Mouse (Mus musculus) MEL (cell line): ENCODE measurements around the gene Alg12. TPM values are rescaled to one million over a fixed set of nuclear protein-coding genes. Genes with fewer than 3 reads are reported as not detected.

ENCODE experiments used
- DNase-seq: peaks from one replicate; pipeline ENCODE4 v3.0.0; 2011; ENCODE audit warnings: low read depth, low spot score
- H3K27ac ChIP-seq: 2 replicates; pipeline ENCODE4 v1.5.1; 2012; ENCODE audit warnings: low read depth, mild to moderate bottlenecking, control low read depth, low read length, moderate library complexity; ENCODE audit not compliant: control insufficient read depth
- H3K27me3 ChIP-seq, 2 experiments: fragments of 150-350 bp in 1 of 2; sonication (generic) in 1 of 2; 2 replicates each; pipeline ENCODE4 v1.6.1; 2012; ENCODE audit warnings: low read length in 2 of 2, mild to moderate bottlenecking in 2 of 2, improper control_type of control experiment in 1 of 2, moderate library complexity in 1 of 2; ENCODE audit not compliant: insufficient read depth in 2 of 2, control insufficient read depth in 1 of 2
- H3K36me3 ChIP-seq, 2 experiments: 2 replicates each; pipeline ENCODE4 v1.6.1; 2012 to 2014; ENCODE audit warnings: low read length in 2 of 2, improper control_type of control experiment in 1 of 2, inconsistent platforms in 1 of 2, mild to moderate bottlenecking in 1 of 2; ENCODE audit not compliant: insufficient read depth in 2 of 2, control insufficient read depth in 1 of 2
- H3K4me1 ChIP-seq, 2 experiments: fragments of 150-350 bp in 1 of 2; sonication (generic) in 1 of 2; 2 replicates each; pipeline ENCODE4 v1.6.1; 2012; ENCODE audit warnings: low read length in 2 of 2, improper control_type of control experiment in 1 of 2, mild to moderate bottlenecking in 1 of 2; ENCODE audit not compliant: insufficient read depth in 2 of 2, control insufficient read depth in 1 of 2
- H3K4me3 ChIP-seq, 2 experiments: fragments of 150-350 bp in 1 of 2; sonication (generic) in 1 of 2; 2 replicates each; pipeline ENCODE4 v1.5.1; 2012; ENCODE audit warnings: low read depth in 2 of 2, low read length in 2 of 2, mild to moderate bottlenecking in 2 of 2, moderate library complexity in 2 of 2, control low read depth in 1 of 2, improper control_type of control experiment in 1 of 2; ENCODE audit not compliant: control insufficient read depth in 1 of 2, insufficient read depth in 1 of 2
- H3K79me2 ChIP-seq: 2 replicates; pipeline ENCODE4 v1.6.1; 2012; ENCODE audit warnings: mild to moderate bottlenecking, low read length, moderate library complexity; ENCODE audit not compliant: control insufficient read depth, poor library complexity, insufficient read depth
- H3K9ac ChIP-seq: 2 replicates; pipeline ENCODE4 v1.6.1; 2012; ENCODE audit warnings: low read depth, mild to moderate bottlenecking, control low read depth, low read length, moderate library complexity; ENCODE audit not compliant: control insufficient read depth, poor library complexity, severe bottlenecking
- H3K9me3 ChIP-seq: fragments of 150-350 bp; sonication (generic); replicated peaks from 2 replicates; pipeline ENCODE4 v1.6.1; 2012; ENCODE audit warnings: mild to moderate bottlenecking, low read length, improper control_type of control experiment, moderate library complexity; ENCODE audit not compliant: insufficient read depth
- E2F4 ChIP-seq: IDR thresholded peaks from 2 replicates; pipeline ENCODE4 v1.6.1; 2011; ENCODE audit warnings: low read depth, low read length, improper control_type of control experiment, borderline replicate concordance
- ELF1 ChIP-seq: IDR thresholded peaks from 2 replicates; pipeline ENCODE4 v1.6.1; 2014; ENCODE audit warnings: low read depth, mild to moderate bottlenecking, inconsistent platforms, low read length, improper control_type of control experiment, moderate library complexity
- ETS1 ChIP-seq: IDR thresholded peaks from 2 replicates; pipeline ENCODE4 v1.6.1; 2012; ENCODE audit warnings: low read depth, mild to moderate bottlenecking, inconsistent platforms, low read length, improper control_type of control experiment, moderate library complexity
- HCFC1 ChIP-seq: IDR thresholded peaks from 2 replicates; pipeline ENCODE4 v1.6.1; 2012; ENCODE audit warnings: low read depth, mild to moderate bottlenecking, inconsistent platforms, low read length, improper control_type of control experiment, moderate library complexity
- MAX ChIP-seq: IDR thresholded peaks from 2 replicates; pipeline ENCODE4 v1.6.1; 2011; ENCODE audit warnings: low read length, improper control_type of control experiment
- MEF2A ChIP-seq: IDR thresholded peaks from 2 replicates; pipeline ENCODE4 v1.6.1; 2014; ENCODE audit warnings: low read depth, mild to moderate bottlenecking, inconsistent platforms, low read length, improper control_type of control experiment; ENCODE audit not compliant: poor library complexity, insufficient replicate concordance, severe bottlenecking; ENCODE audit errors: extremely low read depth
- MXI1 ChIP-seq: IDR thresholded peaks from 2 replicates; pipeline ENCODE4 v1.6.1; 2011; ENCODE audit warnings: mild to moderate bottlenecking, low read depth, low read length, improper control_type of control experiment
- MYB ChIP-seq: IDR thresholded peaks from 2 replicates; pipeline ENCODE4 v1.6.1; 2011; ENCODE audit warnings: mild to moderate bottlenecking, low read depth, low read length, improper control_type of control experiment
- MYC ChIP-seq: IDR thresholded peaks from 2 replicates; pipeline ENCODE4 v1.6.1; 2011; ENCODE audit warnings: low read depth, mild to moderate bottlenecking, low read length, improper control_type of control experiment, moderate library complexity
- NRF1 ChIP-seq: IDR thresholded peaks from 2 replicates; pipeline ENCODE4 v1.6.1; 2014; ENCODE audit warnings: low read depth, mild to moderate bottlenecking, inconsistent platforms, low read length, improper control_type of control experiment, moderate library complexity; ENCODE audit not compliant: poor library complexity, insufficient read depth, severe bottlenecking
- POLR2A ChIP-seq, 2 experiments: IDR thresholded peaks; 2 replicates each; pipeline ENCODE4 v1.6.1; 2011 to 2012; ENCODE audit warnings: low read length in 2 of 2, mild to moderate bottlenecking in 2 of 2, control low read depth in 1 of 2, improper control_type of control experiment in 1 of 2, low read depth in 1 of 2, moderate library complexity in 1 of 2; ENCODE audit not compliant: control insufficient read depth in 1 of 2, insufficient read depth in 1 of 2, poor library complexity in 1 of 2
- POLR2AphosphoS5 ChIP-seq: IDR thresholded peaks from 2 replicates; pipeline ENCODE4 v1.6.1; 2012; ENCODE audit warnings: low read depth, borderline replicate concordance, mild to moderate bottlenecking, inconsistent platforms, low read length, moderate library complexity, mixed read lengths
- RAD21 ChIP-seq: IDR thresholded peaks from 2 replicates; pipeline ENCODE4 v1.6.1; 2011; ENCODE audit warnings: mild to moderate bottlenecking, low read depth, low read length, improper control_type of control experiment
- SIN3A ChIP-seq: IDR thresholded peaks from 2 replicates; pipeline ENCODE4 v1.6.1; 2012; ENCODE audit warnings: low read length, improper control_type of control experiment, inconsistent platforms
- SMC3 ChIP-seq: IDR thresholded peaks from 2 replicates; pipeline ENCODE4 v1.6.1; 2011; ENCODE audit warnings: low read depth, low read length, improper control_type of control experiment
- TAL1 ChIP-seq: IDR thresholded peaks from 2 replicates; pipeline ENCODE4 v1.6.1; 2012; ENCODE audit warnings: mild to moderate bottlenecking, inconsistent platforms, low read length, moderate library complexity, mixed read lengths
- UBTF ChIP-seq: IDR thresholded peaks from 2 replicates; pipeline ENCODE4 v1.6.1; 2012; ENCODE audit warnings: low read depth, mild to moderate bottlenecking, inconsistent platforms, low read length, improper control_type of control experiment, moderate library complexity, borderline replicate concordance; ENCODE audit not compliant: insufficient read depth
- USF1 ChIP-seq: IDR thresholded peaks from 2 replicates; pipeline ENCODE4 v1.6.1; 2014; ENCODE audit warnings: low read depth, mild to moderate bottlenecking, inconsistent platforms, low read length, improper control_type of control experiment, moderate library complexity
- USF2 ChIP-seq, 2 experiments: IDR thresholded peaks; 2 replicates each; pipeline ENCODE4 v1.6.1; 2011 to 2012; ENCODE audit warnings: improper control_type of control experiment in 2 of 2, low read length in 2 of 2, borderline replicate concordance in 1 of 2, inconsistent platforms in 1 of 2, low read depth in 1 of 2, mild to moderate bottlenecking in 1 of 2; ENCODE audit not compliant: insufficient read depth in 1 of 2
- ZKSCAN1 ChIP-seq: IDR thresholded peaks from 2 replicates; pipeline ENCODE4 v1.6.1; 2012; ENCODE audit warnings: low read depth, mild to moderate bottlenecking, inconsistent platforms, low read length, improper control_type of control experiment, moderate library complexity
- polyA plus RNA-seq, 2 experiments: library from polyadenylated mRNA; stranded (reverse) in 1 of 2; unstranded in 1 of 2; fragments of >175 nt in 1 of 2; fragments of >200 nt in 1 of 2; gene quantifications; 2 replicates each; pipeline versions ENCODE4 v1.2.1 to v1.2.4; 2012; ENCODE audit warnings: low replicate concordance in 2 of 2, low read depth in 1 of 2; ENCODE audit not compliant: insufficient read length in 2 of 2, insufficient read depth in 1 of 2, missing spikeins in 1 of 2
- total RNA-seq: library from RNA; depleted of rRNA; stranded (reverse); fragments of 300-350 nt; gene quantifications from 2 replicates; pipeline ENCODE4 v1.2.3, GENCODE M21; 2012

Alg12 gene
- total and polyA plus RNA-seq, 3 experiments: 13.7 to 18.6 TPM; not detected in 1

DNA sequence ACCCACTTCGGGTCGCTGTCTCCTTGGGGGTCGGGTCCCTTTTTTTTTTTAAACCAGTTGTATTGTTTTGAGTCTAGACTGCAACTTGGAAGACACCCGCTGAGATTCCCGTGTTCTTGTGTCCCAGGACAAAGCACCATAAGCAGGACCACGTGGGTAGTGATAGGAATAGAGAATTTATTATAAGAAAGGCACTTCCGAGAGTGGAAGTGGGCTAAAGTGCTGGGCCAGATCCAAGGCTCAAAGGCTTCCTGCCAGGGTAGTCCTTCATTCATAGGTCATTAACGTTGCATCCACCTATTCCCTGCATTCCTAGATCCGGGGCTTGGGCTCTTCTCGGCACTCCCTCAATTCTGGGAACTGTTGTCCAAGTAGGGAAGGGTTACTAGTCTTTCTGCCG, 18.9 kb upstream of the Alg12 start:
- H3K36me3 ChIP-seq: no peaks in the 10 kb centered on the region
- H3K9me3 ChIP-seq: no peaks in the 10 kb centered on the region
- H3K9ac ChIP-seq: peak overlapping the region; percentile 74
- peak; percentile 49 for DNase-seq
- no peaks in the 10 kb centered on the region; the same call in 1 of the 2 replicates for H3K79me2 ChIP-seq
- TF ChIP-seq E2F4 (no peak), SMC3 (no peak), MEF2A (no peak), HCFC1 (no peak), POLR2AphosphoS5 (no peak), NRF1 (no peak), SIN3A (no peak), ELF1 (no peak), UBTF (no peak), ETS1 (no peak), TAL1 (no peak), MAX (peak; percentile 82), ZKSCAN1 (no peak), POLR2A (IDR thresholded peaks at IDR 0.05; ENCODE audit: control insufficient read depth in 1 of 2, insufficient read depth in 1 of 2, low read depth in 1 of 2, low read length in 2 of 2, poor library complexity in 1 of 2) (no peak), MYB (no peak), MYC (no peak; the same call in none of the 2 replicates), USF2 (IDR thresholded peaks at IDR 0.05; ENCODE audit: borderline replicate concordance in 1 of 2, insufficient read depth in 1 of 2, low read depth in 1 of 2, low read length in 2 of 2) (no peak), USF1 (peak; percentile 26; the same call in 1 of the 2 replicates), RAD21 (no peak), MXI1 (peak; percentile 87)
- no peaks in the 10 kb centered on the region for H3K27me3 ChIP-seq
- H3K4me1 ChIP-seq: peaks cover 0 to 2% of the 10 kb centered on the region in 2 experiments; a peak in 1 of 4 replicates
- peak overlapping the region; percentile 89 to 99 for H3K4me3 ChIP-seq
- H3K27ac ChIP-seq: no peak overlapping the region
